Mouse (Mus musculus) MEL (cell line): ENCODE data around the gene Gipc2. TPM values are rescaled to one million over a fixed set of nuclear protein-coding genes. Genes with fewer than 3 reads are reported as not detected.
A peak's percentile ranks its signal among the peaks of the same experiment; 100 is the strongest.

Experiments
- DNase-seq: peaks from one replicate; pipeline ENCODE4 v3.0.0; 2011; ENCODE audit warnings: low read depth, low spot score
- H3K27ac ChIP-seq: 2 replicates; pipeline ENCODE4 v1.5.1; 2012; ENCODE audit warnings: low read depth, mild to moderate bottlenecking, control low read depth, low read length, moderate library complexity; ENCODE audit not compliant: control insufficient read depth
- H3K27me3 ChIP-seq, 2 experiments: fragments of 150-350 bp in 1 of 2; sonication (generic) in 1 of 2; 2 replicates each; pipeline ENCODE4 v1.6.1; 2012; ENCODE audit warnings: low read length in 2 of 2, mild to moderate bottlenecking in 2 of 2, improper control_type of control experiment in 1 of 2, moderate library complexity in 1 of 2; ENCODE audit not compliant: insufficient read depth in 2 of 2, control insufficient read depth in 1 of 2
- H3K36me3 ChIP-seq, 2 experiments: 2 replicates each; pipeline ENCODE4 v1.6.1; 2012 to 2014; ENCODE audit warnings: low read length in 2 of 2, improper control_type of control experiment in 1 of 2, inconsistent platforms in 1 of 2, mild to moderate bottlenecking in 1 of 2; ENCODE audit not compliant: insufficient read depth in 2 of 2, control insufficient read depth in 1 of 2
- H3K4me1 ChIP-seq, 2 experiments: fragments of 150-350 bp in 1 of 2; sonication (generic) in 1 of 2; 2 replicates each; pipeline ENCODE4 v1.6.1; 2012; ENCODE audit warnings: low read length in 2 of 2, improper control_type of control experiment in 1 of 2, mild to moderate bottlenecking in 1 of 2; ENCODE audit not compliant: insufficient read depth in 2 of 2, control insufficient read depth in 1 of 2
- H3K4me3 ChIP-seq, 2 experiments: fragments of 150-350 bp in 1 of 2; sonication (generic) in 1 of 2; 2 replicates each; pipeline ENCODE4 v1.5.1; 2012; ENCODE audit warnings: low read depth in 2 of 2, low read length in 2 of 2, mild to moderate bottlenecking in 2 of 2, moderate library complexity in 2 of 2, control low read depth in 1 of 2, improper control_type of control experiment in 1 of 2; ENCODE audit not compliant: control insufficient read depth in 1 of 2, insufficient read depth in 1 of 2
- H3K79me2 ChIP-seq: 2 replicates; pipeline ENCODE4 v1.6.1; 2012; ENCODE audit warnings: mild to moderate bottlenecking, low read length, moderate library complexity; ENCODE audit not compliant: control insufficient read depth, poor library complexity, insufficient read depth
- H3K9ac ChIP-seq: 2 replicates; pipeline ENCODE4 v1.6.1; 2012; ENCODE audit warnings: low read depth, mild to moderate bottlenecking, control low read depth, low read length, moderate library complexity; ENCODE audit not compliant: control insufficient read depth, poor library complexity, severe bottlenecking
- H3K9me3 ChIP-seq: fragments of 150-350 bp; sonication (generic); replicated peaks from 2 replicates; pipeline ENCODE4 v1.6.1; 2012; ENCODE audit warnings: mild to moderate bottlenecking, low read length, improper control_type of control experiment, moderate library complexity; ENCODE audit not compliant: insufficient read depth
- BHLHE40 ChIP-seq: IDR thresholded peaks from 2 replicates; pipeline ENCODE4 v1.6.1; 2012; ENCODE audit warnings: low read depth, mild to moderate bottlenecking, inconsistent platforms, low read length, improper control_type of control experiment, borderline replicate concordance
- CHD1 ChIP-seq: IDR thresholded peaks from 2 replicates; pipeline ENCODE4 v1.6.1; 2012; ENCODE audit warnings: low read depth, mild to moderate bottlenecking, inconsistent platforms, low read length, improper control_type of control experiment
- CHD2 ChIP-seq: IDR thresholded peaks from 2 replicates; pipeline ENCODE4 v1.6.1; 2011; ENCODE audit warnings: low read length, improper control_type of control experiment
- E2F4 ChIP-seq: IDR thresholded peaks from 2 replicates; pipeline ENCODE4 v1.6.1; 2011; ENCODE audit warnings: low read depth, low read length, improper control_type of control experiment, borderline replicate concordance
- ELF1 ChIP-seq: IDR thresholded peaks from 2 replicates; pipeline ENCODE4 v1.6.1; 2014; ENCODE audit warnings: low read depth, mild to moderate bottlenecking, inconsistent platforms, low read length, improper control_type of control experiment, moderate library complexity
- EP300 ChIP-seq, 2 experiments: IDR thresholded peaks; 2 replicates each; pipeline ENCODE4 v1.6.1; 2011; ENCODE audit warnings: improper control_type of control experiment in 2 of 2, low read length in 2 of 2, low read depth in 1 of 2, mild to moderate bottlenecking in 1 of 2
- ETS1 ChIP-seq: IDR thresholded peaks from 2 replicates; pipeline ENCODE4 v1.6.1; 2012; ENCODE audit warnings: low read depth, mild to moderate bottlenecking, inconsistent platforms, low read length, improper control_type of control experiment, moderate library complexity
- GABPA ChIP-seq: IDR thresholded peaks from 2 replicates; pipeline ENCODE4 v1.6.1; 2012; ENCODE audit warnings: low read depth, mild to moderate bottlenecking, inconsistent platforms, low read length, improper control_type of control experiment, moderate library complexity
- GATA1 ChIP-seq: IDR thresholded peaks from 2 replicates; pipeline ENCODE4 v1.6.1; 2011; ENCODE audit warnings: low read depth, low read length, improper control_type of control experiment
- HCFC1 ChIP-seq: IDR thresholded peaks from 2 replicates; pipeline ENCODE4 v1.6.1; 2012; ENCODE audit warnings: low read depth, mild to moderate bottlenecking, inconsistent platforms, low read length, improper control_type of control experiment, moderate library complexity
- MAX ChIP-seq: IDR thresholded peaks from 2 replicates; pipeline ENCODE4 v1.6.1; 2011; ENCODE audit warnings: low read length, improper control_type of control experiment
- MXI1 ChIP-seq: IDR thresholded peaks from 2 replicates; pipeline ENCODE4 v1.6.1; 2011; ENCODE audit warnings: mild to moderate bottlenecking, low read depth, low read length, improper control_type of control experiment
- MYC ChIP-seq: IDR thresholded peaks from 2 replicates; pipeline ENCODE4 v1.6.1; 2011; ENCODE audit warnings: low read depth, mild to moderate bottlenecking, low read length, improper control_type of control experiment, moderate library complexity
- NELFE ChIP-seq: IDR thresholded peaks from 2 replicates; pipeline ENCODE4 v1.6.1; 2011; ENCODE audit warnings: low read depth, low read length, improper control_type of control experiment
- RAD21 ChIP-seq: IDR thresholded peaks from 2 replicates; pipeline ENCODE4 v1.6.1; 2011; ENCODE audit warnings: mild to moderate bottlenecking, low read depth, low read length, improper control_type of control experiment
- RCOR1 ChIP-seq: IDR thresholded peaks from 2 replicates; pipeline ENCODE4 v1.6.1; 2012; ENCODE audit warnings: low read depth, mild to moderate bottlenecking, inconsistent platforms, low read length, improper control_type of control experiment
- SIN3A ChIP-seq: IDR thresholded peaks from 2 replicates; pipeline ENCODE4 v1.6.1; 2012; ENCODE audit warnings: low read length, improper control_type of control experiment, inconsistent platforms
- TAL1 ChIP-seq: IDR thresholded peaks from 2 replicates; pipeline ENCODE4 v1.6.1; 2012; ENCODE audit warnings: mild to moderate bottlenecking, inconsistent platforms, low read length, moderate library complexity, mixed read lengths
- TBP ChIP-seq: IDR thresholded peaks from 2 replicates; pipeline ENCODE4 v1.8.0; 2011; ENCODE audit warnings: low read depth, low read length, improper control_type of control experiment
- TCF12 ChIP-seq: IDR thresholded peaks from 2 replicates; pipeline ENCODE4 v1.6.1; 2014; ENCODE audit warnings: low read depth, mild to moderate bottlenecking, inconsistent platforms, low read length, improper control_type of control experiment, moderate library complexity
- ZKSCAN1 ChIP-seq: IDR thresholded peaks from 2 replicates; pipeline ENCODE4 v1.6.1; 2012; ENCODE audit warnings: low read depth, mild to moderate bottlenecking, inconsistent platforms, low read length, improper control_type of control experiment, moderate library complexity
- ZMIZ1 ChIP-seq: IDR thresholded peaks from 2 replicates; pipeline ENCODE4 v1.6.1; 2012; ENCODE audit warnings: low read depth, mild to moderate bottlenecking, inconsistent platforms, low read length, improper control_type of control experiment, moderate library complexity
- ZNF384 ChIP-seq: IDR thresholded peaks from 2 replicates; pipeline ENCODE4 v1.6.1; 2012; ENCODE audit warnings: low read depth, mild to moderate bottlenecking, inconsistent platforms, low read length, improper control_type of control experiment
- polyA plus RNA-seq, 2 experiments: library from polyadenylated mRNA; stranded (reverse) in 1 of 2; unstranded in 1 of 2; fragments of >175 nt in 1 of 2; fragments of >200 nt in 1 of 2; gene quantifications; 2 replicates each; pipeline versions ENCODE4 v1.2.1 to v1.2.4; 2012; ENCODE audit warnings: low replicate concordance in 2 of 2, low read depth in 1 of 2; ENCODE audit not compliant: insufficient read length in 2 of 2, insufficient read depth in 1 of 2, missing spikeins in 1 of 2
- total RNA-seq: library from RNA; depleted of rRNA; stranded (reverse); fragments of 300-350 nt; gene quantifications from 2 replicates; pipeline ENCODE4 v1.2.3, GENCODE M21; 2012

The Gipc2 gene
- total and polyA plus RNA-seq, 3 experiments: 0.27 to 0.78 TPM; not detected in 1

DNA sequence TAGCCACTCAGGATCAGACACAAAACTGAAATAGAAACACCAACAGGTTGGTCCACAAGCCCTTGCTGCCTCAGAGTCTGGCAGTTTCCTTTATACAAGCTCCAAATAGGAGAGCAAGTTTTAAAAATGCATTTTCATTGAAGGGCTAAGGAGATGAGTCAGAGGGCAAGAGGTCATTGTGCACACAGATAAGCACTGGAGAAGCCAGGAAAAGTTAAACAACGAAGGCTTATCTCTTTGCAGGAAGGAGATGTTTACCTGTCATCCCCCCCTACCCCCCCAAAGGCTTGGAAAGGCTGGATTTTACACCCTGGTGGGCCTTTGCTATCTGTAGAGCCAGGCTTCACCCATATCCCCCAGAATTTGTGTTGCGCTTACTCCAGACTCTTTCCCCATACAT is 5.2 kb upstream of the Gipc2 start:
- H3K9ac ChIP-seq: no peak overlapping the region
- H3K4me1 ChIP-seq: peaks cover 9 to 11% of the 10 kb centered on the region in 2 experiments
- no peaks in the 10 kb centered on the region for H3K27me3 ChIP-seq
- no peaks in the 10 kb centered on the region for H3K79me2 ChIP-seq
- TF ChIP-seq TBP: no peak
- TF ChIP-seq GATA1: peak; percentile 77
- peak; percentile 49; the same call in 1 of the 2 replicates for TF ChIP-seq ETS1
- TF ChIP-seq ELF1: no peak
- TF ChIP-seq ZKSCAN1: no peak
- no peak for TF ChIP-seq MYC
- no peak for TF ChIP-seq MXI1
- no peak for TF ChIP-seq ZNF384
- TF ChIP-seq TAL1: peak; percentile 6; the same call in 1 of the 2 replicates
- TF ChIP-seq HCFC1: no peak
- no peak for TF ChIP-seq CHD1
- no peak for TF ChIP-seq TCF12
- TF ChIP-seq RCOR1: no peak
- TF ChIP-seq RAD21: no peak
- TF ChIP-seq E2F4: no peak
- TF ChIP-seq EP300 (IDR thresholded peaks at IDR 0.05; ENCODE audit: low read depth in 1 of 2, low read length in 2 of 2): peak; percentile 36 to 73
- no peak for TF ChIP-seq GABPA
- TF ChIP-seq SIN3A: no peak
- TF ChIP-seq MAX: no peak
- TF ChIP-seq NELFE: no peak
- no peak for TF ChIP-seq BHLHE40
- TF ChIP-seq ZMIZ1: no peak
- TF ChIP-seq CHD2: no peak
- TF ChIP-seq, all 39 proteins: peak for 4
- H3K9me3 ChIP-seq: no peaks in the 10 kb centered on the region
- no peak for DNase-seq
- peaks cover 0 to 11% of the 10 kb centered on the region in 2 experiments; a peak in 2 of 4 replicates for H3K36me3 ChIP-seq
- no peak overlapping the region for H3K27ac ChIP-seq
- no peak overlapping the region for H3K4me3 ChIP-seq

DNA sequence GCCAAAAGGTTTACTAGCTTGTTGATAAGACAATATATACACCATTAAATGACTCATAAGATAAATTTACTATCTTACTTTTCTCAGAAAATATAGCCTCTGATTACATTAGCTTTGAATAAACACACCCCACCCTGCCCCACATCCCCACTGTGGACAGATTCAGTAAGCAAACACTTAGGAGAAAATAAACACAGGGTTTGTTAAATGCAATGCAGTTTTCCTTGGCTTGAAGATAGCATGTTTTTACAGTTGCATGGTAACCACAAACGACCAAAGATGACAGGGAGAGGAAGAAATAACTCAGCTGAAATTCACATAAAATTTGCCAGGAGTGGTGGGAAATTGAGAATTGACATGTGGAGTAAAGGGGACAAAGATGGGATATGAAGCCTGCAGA is 4.4 kb upstream of the Gipc2 start:
- no peak for TF ChIP-seq HCFC1
- TF ChIP-seq RCOR1: 0 out of 2 replicates have a peak, but pooled peaks have one; percentile 12
- Histone ChIP-seq H3K9ac (no peak overlapping the region), H3K27ac (no peak overlapping the region), H3K9me3 (no peaks in the 10 kb centered on the region), H3K79me2 (no peaks in the 10 kb centered on the region), H3K4me1 (peaks cover 9 to 11% of the 10 kb centered on the region in 2 experiments), H3K4me3 (no peak overlapping the region), H3K27me3 (no peaks in the 10 kb centered on the region), H3K36me3 (peaks cover 0 to 11% of the 10 kb centered on the region in 2 experiments; a peak in 2 of 4 replicates)
- peak; percentile 41 for DNase-seq
